Mouse (Mus musculus) spleen, adult 18-20 months (tissue): Measurements from ENCODE around the gene Cacng1.

Experiments
- DNase-seq, 2 experiments: peaks; one replicate each; pipeline ENCODE4 v3.0.0; 2022; ENCODE audit warnings: mixed read lengths in 2 of 2

Gene Cacng1

GRCm38 (mm10) chr11:107707897-107708610, 8.3 kb downstream of the Cacng1 start:
- no peak for DNase-seq

- no peak for DNase-seq
These were observed 10.7 kb downstream of the Cacng1 start for GRCm38 (mm10) chr11:107705476-107706074.

- no peak for DNase-seq
These were observed 11.3 kb downstream of the Cacng1 start for GRCm38 (mm10) chr11:107705060-107705459.

- no peak for DNase-seq
These were observed 12.8 kb downstream of the Cacng1 start for GRCm38 (mm10) chr11:107703272-107704134.

GRCm38 (mm10) chr11:107699967-107700366, 16.4 kb downstream of the Cacng1 start:
- no peak for DNase-seq

GRCm38 (mm10) chr11:107693338-107693737, 23.0 kb downstream of the Cacng1 start:
- no peak for DNase-seq

- DNase-seq = no peak
These were observed 24.8 kb downstream of the Cacng1 start for GRCm38 (mm10) chr11:107691569-107691968.

- DNase-seq = no peak
These were observed 27.8 kb downstream of the Cacng1 start for GRCm38 (mm10) chr11:107688480-107688879.

- DNase-seq = no peak
These were observed 30.0 kb downstream of the Cacng1 start for GRCm38 (mm10) chr11:107686290-107686689.

GRCm38 (mm10) chr11:107683544-107684465, 32.5 kb downstream of the Cacng1 start:
- no peak for DNase-seq

- DNase-seq = no peak
These were observed 33.5 kb downstream of the Cacng1 start for GRCm38 (mm10) chr11:107682694-107683355.

- no peak for DNase-seq
These were observed 39.9 kb downstream of the Cacng1 start for GRCm38 (mm10) chr11:107676207-107676940.

- no peak for DNase-seq
These were observed 41.1 kb downstream of the Cacng1 start for GRCm38 (mm10) chr11:107675246-107675645.

- no peak for DNase-seq
These were observed 41.7 kb downstream of the Cacng1 start for GRCm38 (mm10) chr11:107674601-107675000.

- DNase-seq = no peak
These were observed 42.3 kb downstream of the Cacng1 start for GRCm38 (mm10) chr11:107674006-107674405.

GRCm38 (mm10) chr11:107668977-107669376, 47.3 kb downstream of the Cacng1 start:
- no peak for DNase-seq

- no peak for DNase-seq
These were observed 48.1 kb downstream of the Cacng1 start for GRCm38 (mm10) chr11:107668223-107668622.

- DNase-seq = no peak
These were observed 48.8 kb downstream of the Cacng1 start for GRCm38 (mm10) chr11:107667542-107667941.

- DNase-seq = no peak
These were observed 53.7 kb downstream of the Cacng1 start for GRCm38 (mm10) chr11:107662666-107663065.

- DNase-seq = no peak
These were observed 55.9 kb downstream of the Cacng1 start for GRCm38 (mm10) chr11:107660452-107660851.

GRCm38 (mm10) chr11:107657117-107657516, 59.2 kb downstream of the Cacng1 start:
- no peak for DNase-seq
